Mouse (Mus musculus) myocyte (in vitro differentiated cells): ENCODE results near the gene Mtss1l. TPM values are rescaled to one million over a fixed set of nuclear protein-coding genes. Genes with fewer than 3 reads are reported as not detected.
A peak's percentile ranks its signal among the peaks of the same experiment; 100 is the strongest.

Source experiments
- H3K27me3 ChIP-seq: one replicate; pipeline ENCODE4 v1.6.1; 2011; ENCODE audit not compliant: control insufficient read depth, insufficient read depth, insufficient read length
- H3K36me3 ChIP-seq: one replicate; pipeline ENCODE4 v1.6.1; 2011; ENCODE audit not compliant: control insufficient read depth, insufficient read depth
- H3K4me2 ChIP-seq: one replicate; pipeline ENCODE4 v1.6.1; 2011; ENCODE audit warnings: low read depth, control low read depth
- H3K4me3 ChIP-seq: one replicate; pipeline ENCODE4 v1.5.1; 2011; ENCODE audit warnings: mild to moderate bottlenecking, control low read depth, moderate library complexity
- H3K79me2 ChIP-seq: one replicate; pipeline ENCODE4 v1.6.1; 2011; ENCODE audit not compliant: control insufficient read depth, insufficient read depth
- H3ac ChIP-seq: one replicate; pipeline ENCODE4 v1.6.1; 2011; ENCODE audit not compliant: control insufficient read depth, insufficient read length
- CEBPB ChIP-seq: IDR thresholded peaks from 2 replicates; pipeline ENCODE4 v1.6.1; 2011; ENCODE audit warnings: mild to moderate bottlenecking, moderate library complexity; ENCODE audit not compliant: poor library complexity, insufficient read depth, severe bottlenecking
- E2F4 ChIP-seq: IDR thresholded peaks from one replicate; pipeline ENCODE4 v1.6.1; 2011; ENCODE audit warnings: mild to moderate bottlenecking, control low read depth, moderate library complexity; ENCODE audit not compliant: insufficient read depth
- MAX ChIP-seq: IDR thresholded peaks from one replicate; pipeline ENCODE4 v1.6.1; 2011; ENCODE audit warnings: low read depth, mild to moderate bottlenecking, control low read depth
- MYOD1 ChIP-seq, 3 experiments: IDR thresholded peaks; one replicate each; pipeline ENCODE4 v1.6.1; 2011; ENCODE audit warnings: control low read depth in 2 of 3, low read depth in 2 of 3, mild to moderate bottlenecking in 2 of 3, moderate library complexity in 1 of 3; ENCODE audit not compliant: insufficient read length in 2 of 3, control insufficient read depth in 1 of 3
- MYOG ChIP-seq, 3 experiments: IDR thresholded peaks; one replicate each; pipeline ENCODE4 v1.6.1; 2011; ENCODE audit warnings: control low read depth in 2 of 3, low read depth in 2 of 3, mild to moderate bottlenecking in 2 of 3; ENCODE audit not compliant: insufficient read length in 2 of 3, control insufficient read depth in 1 of 3, insufficient read depth in 1 of 3
- POLR2A ChIP-seq: IDR thresholded peaks from one replicate; pipeline ENCODE4 v1.6.1; 2011; ENCODE audit warnings: low read depth, mild to moderate bottlenecking, control low read depth, moderate library complexity; ENCODE audit not compliant: insufficient read length
- POLR2AphosphoS2 ChIP-seq: IDR thresholded peaks from one replicate; pipeline ENCODE4 v1.6.1; 2011; ENCODE audit warnings: low read depth, control low read depth; ENCODE audit not compliant: insufficient read length
- REST ChIP-seq: IDR thresholded peaks from one replicate; pipeline ENCODE4 v1.6.1; 2011; ENCODE audit warnings: mild to moderate bottlenecking, control low read depth, moderate library complexity; ENCODE audit not compliant: insufficient read depth, insufficient read length
- SRF ChIP-seq: IDR thresholded peaks from one replicate; pipeline ENCODE4 v1.6.1; 2011; ENCODE audit warnings: low read depth; ENCODE audit not compliant: control insufficient read depth, insufficient read length
- TCF12 ChIP-seq: IDR thresholded peaks from one replicate; pipeline ENCODE4 v1.6.1; 2011; ENCODE audit warnings: mild to moderate bottlenecking, control low read depth; ENCODE audit not compliant: poor library complexity, insufficient read depth, severe bottlenecking
- TCF3 ChIP-seq: IDR thresholded peaks from one replicate; pipeline ENCODE4 v1.6.1; 2011; ENCODE audit warnings: low read depth, control low read depth; ENCODE audit not compliant: insufficient read length
- USF1 ChIP-seq: IDR thresholded peaks from one replicate; pipeline ENCODE4 v1.6.1; 2011; ENCODE audit warnings: low read depth, mild to moderate bottlenecking, control low read depth, moderate library complexity
- polyA plus RNA-seq: library from polyadenylated mRNA; unstranded; fragments of >200 nt; fragmentation: generic; extraction: Trizol; gene quantifications from one replicate; pipeline ENCODE4 v1.2.1, GENCODE M21; 2012; ENCODE audit warnings: missing spikeins

Mtss1l gene
- 108 TPM for polyA plus RNA-seq

DNA sequence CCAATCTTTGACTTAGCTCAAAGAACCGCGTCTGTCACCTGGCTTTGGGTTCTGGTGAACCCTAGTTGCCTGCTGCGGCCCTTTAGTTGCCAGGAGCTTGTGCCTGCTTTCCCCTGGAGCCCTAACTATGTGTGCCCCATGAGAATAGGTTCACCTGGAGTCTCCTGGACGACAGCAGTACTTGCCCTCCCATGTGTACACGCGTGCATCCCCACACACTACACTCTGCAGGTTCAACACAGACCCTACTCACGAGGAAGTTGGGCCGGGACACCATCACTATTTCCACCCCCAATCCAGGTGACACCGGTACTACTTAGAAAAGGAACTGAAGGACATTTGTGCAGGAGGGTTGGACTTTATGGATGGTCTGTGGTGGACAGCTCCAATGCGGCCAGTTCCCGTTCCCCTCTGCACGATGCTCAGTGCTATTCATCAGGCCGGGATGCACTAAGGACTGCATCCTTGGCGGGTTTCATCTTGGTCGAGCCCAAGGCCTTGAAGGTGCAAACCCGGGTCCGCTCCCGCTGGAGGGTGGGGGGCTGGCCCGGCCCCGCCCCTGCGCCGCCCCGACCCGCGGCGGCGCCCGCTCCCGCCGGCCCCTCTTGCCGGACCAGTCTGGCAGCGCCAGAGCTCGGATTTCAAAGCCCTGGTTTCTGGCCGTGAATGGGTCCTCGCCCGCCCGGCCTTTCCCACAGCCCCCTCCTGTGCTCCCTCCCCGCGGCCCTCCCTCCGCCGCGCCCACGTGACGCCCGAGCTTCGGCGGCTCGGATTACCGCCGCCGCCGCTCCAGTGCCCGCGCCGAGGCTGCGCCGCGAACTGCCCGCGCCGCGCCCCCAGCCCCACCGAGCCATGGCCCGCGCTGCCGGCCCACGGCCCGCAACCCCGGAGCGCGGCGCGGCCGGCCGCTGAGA is at the start of gene Mtss1l:
Mtss1l (plus strand) TSS at position 792 of the 914 bp plus-strand sequence.
- Histone ChIP-seq H3K4me2 (peak within 1 kb of the TSS; percentile 87), H3K4me3 (peak within 1 kb of the TSS; percentile 91), H3K79me2 (peaks cover 33% of the 10 kb centered on the region), H3K27me3 (no peaks in the 10 kb centered on the region), H3ac (peak within 1 kb of the TSS; percentile 91), H3K36me3 (no peaks in the 10 kb centered on the region)
- peak; percentile 28 for TF ChIP-seq REST
- TF ChIP-seq MYOD1 (IDR thresholded peaks at IDR 0.05; ENCODE audit: control insufficient read depth in 1 of 3, insufficient read length in 2 of 3, low read depth in 2 of 3): no peak
- TF ChIP-seq POLR2A: peak; percentile 66
- TF ChIP-seq USF1: peak; percentile 74
- TF ChIP-seq POLR2AphosphoS2: peak; percentile 45
- peak in 1 of 3 experiments; percentile 4 for TF ChIP-seq MYOG (IDR thresholded peaks at IDR 0.05; ENCODE audit: control insufficient read depth in 1 of 3, insufficient read depth in 1 of 3, insufficient read length in 2 of 3, low read depth in 2 of 3)

DNA sequence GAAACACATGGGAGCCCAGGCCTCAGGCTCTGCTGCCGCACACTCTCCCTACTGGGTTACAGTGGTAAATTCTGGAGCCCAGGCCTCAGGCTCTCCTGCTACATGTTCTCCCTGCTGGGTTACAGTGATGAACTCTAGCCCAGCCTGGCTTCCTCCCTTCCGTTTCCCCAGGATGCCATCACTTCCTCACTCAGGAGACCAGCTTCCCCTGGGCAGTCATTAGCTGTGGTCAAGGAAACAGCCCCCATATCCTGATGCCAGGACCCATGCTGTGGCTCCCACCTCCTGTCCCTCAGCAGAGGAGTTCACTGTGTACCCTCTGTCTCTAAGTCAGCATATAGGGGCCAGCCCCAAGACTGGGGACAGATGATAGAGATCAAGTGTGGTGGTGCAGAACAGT is 49.1 kb upstream of the Mtss1l start:
- Histone ChIP-seq H3K36me3 (no peaks in the 10 kb centered on the region), H3K4me2 (no peak overlapping the region), H3K27me3 (no peaks in the 10 kb centered on the region), H3ac (no peak overlapping the region), H3K79me2 (no peaks in the 10 kb centered on the region), H3K4me3 (no peak overlapping the region)
- TF ChIP-seq E2F4 (no peak), TCF12 (no peak), POLR2A (no peak), MYOD1 (IDR thresholded peaks at IDR 0.05; ENCODE audit: control insufficient read depth in 1 of 3, insufficient read length in 2 of 3, low read depth in 2 of 3) (no peak), TCF3 (no peak), REST (no peak), SRF (no peak), POLR2AphosphoS2 (no peak), USF1 (no peak), CEBPB (no peak)

DNA sequence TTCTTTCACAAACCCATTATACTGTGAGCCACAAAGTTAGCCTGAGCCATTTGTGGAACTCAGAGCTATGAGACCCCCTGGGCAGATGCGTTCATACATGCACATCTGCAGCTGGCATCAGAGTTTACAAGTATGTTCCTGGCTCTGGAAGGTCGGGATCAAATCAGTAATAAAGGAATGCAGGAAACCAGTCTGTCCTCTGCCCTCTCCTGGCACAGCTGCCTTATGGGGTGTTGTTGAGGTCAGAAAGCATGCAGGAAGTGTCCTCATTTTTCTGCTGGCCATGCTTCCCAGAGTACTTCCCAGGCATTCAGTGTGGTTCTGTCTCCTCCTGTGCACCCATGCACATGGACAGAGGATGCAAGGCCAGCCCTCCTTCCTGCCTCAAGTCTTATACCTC is 48.1 kb upstream of the Mtss1l start:
- Histone ChIP-seq H3K36me3 (no peaks in the 10 kb centered on the region), H3K79me2 (no peaks in the 10 kb centered on the region), H3K4me2 (no peak overlapping the region), H3K27me3 (no peaks in the 10 kb centered on the region), H3ac (no peak overlapping the region), H3K4me3 (no peak overlapping the region)
- no peak for TF ChIP-seq CEBPB
- TF ChIP-seq MYOD1 (IDR thresholded peaks at IDR 0.05; ENCODE audit: control insufficient read depth in 1 of 3, insufficient read length in 2 of 3, low read depth in 2 of 3): peak in 1 of 3 experiments; percentile 24

DNA sequence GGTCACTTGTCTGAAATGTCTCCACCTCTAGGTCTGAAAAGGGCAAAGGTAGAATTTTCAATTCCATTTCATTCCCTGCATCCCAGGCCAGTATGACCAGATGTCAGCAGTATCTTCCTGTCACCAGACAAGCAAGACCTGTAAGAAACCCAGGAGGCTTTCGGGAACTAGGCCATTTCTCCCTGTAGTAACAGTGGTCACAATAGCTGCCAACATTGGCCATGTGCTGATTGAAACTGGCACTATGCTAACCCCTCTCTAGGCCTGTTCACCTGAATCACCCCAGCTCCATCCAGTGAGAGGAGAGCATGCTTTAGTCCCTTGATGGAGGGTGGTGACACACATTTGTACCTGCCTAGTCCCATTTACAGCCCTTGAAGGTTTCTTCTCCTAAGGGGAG is 46.7 kb upstream of the Mtss1l start:
- Histone ChIP-seq H3ac (no peak overlapping the region), H3K4me3 (no peak overlapping the region), H3K27me3 (no peaks in the 10 kb centered on the region), H3K79me2 (no peaks in the 10 kb centered on the region), H3K36me3 (no peaks in the 10 kb centered on the region), H3K4me2 (no peak overlapping the region)
- TF ChIP-seq SRF: no peak
- no peak for TF ChIP-seq MYOD1 (IDR thresholded peaks at IDR 0.05; ENCODE audit: control insufficient read depth in 1 of 3, insufficient read length in 2 of 3, low read depth in 2 of 3)
- TF ChIP-seq MYOG (IDR thresholded peaks at IDR 0.05; ENCODE audit: control insufficient read depth in 1 of 3, insufficient read depth in 1 of 3, insufficient read length in 2 of 3, low read depth in 2 of 3): no peak
- no peak for TF ChIP-seq POLR2A
- TF ChIP-seq E2F4: no peak
- TF ChIP-seq TCF12: no peak
- TF ChIP-seq TCF3: no peak
- no peak for TF ChIP-seq MAX
- TF ChIP-seq POLR2AphosphoS2: no peak
- no peak for TF ChIP-seq CEBPB
- no peak for TF ChIP-seq USF1
- no peak for TF ChIP-seq REST

DNA sequence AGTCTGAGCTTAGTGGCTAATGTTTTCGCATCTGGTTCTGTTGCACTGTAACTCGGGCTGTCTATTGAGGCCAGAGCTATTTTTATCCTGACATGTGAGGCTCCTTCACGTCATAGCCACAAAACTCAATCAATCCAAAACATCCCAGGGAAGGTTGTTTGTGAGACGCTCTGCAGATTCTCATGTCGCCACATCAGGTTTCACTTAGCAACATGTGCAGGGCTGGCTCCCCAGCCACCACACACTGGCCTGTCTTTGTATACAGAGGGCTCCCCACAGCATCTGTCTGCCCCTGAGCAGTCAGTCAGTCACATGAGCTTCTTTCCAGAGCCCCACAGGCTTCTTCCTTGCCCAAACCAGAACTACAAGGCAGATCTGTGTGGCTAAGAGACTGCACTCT is 44.6 kb upstream of the Mtss1l start:
- TF ChIP-seq MYOD1 (IDR thresholded peaks at IDR 0.05; ENCODE audit: control insufficient read depth in 1 of 3, insufficient read length in 2 of 3, low read depth in 2 of 3) (peak in 2 of 3 experiments; percentile 38 to 49), MYOG (IDR thresholded peaks at IDR 0.05; ENCODE audit: control insufficient read depth in 1 of 3, insufficient read depth in 1 of 3, insufficient read length in 2 of 3, low read depth in 2 of 3) (peak in 1 of 3 experiments; percentile 78), CEBPB (no peak), SRF (no peak), TCF12 (peak; percentile 1)
- H3K27me3 ChIP-seq: no peaks in the 10 kb centered on the region
- H3K79me2 ChIP-seq: no peaks in the 10 kb centered on the region
- no peak overlapping the region for H3ac ChIP-seq
- H3K4me3 ChIP-seq: no peak overlapping the region
- H3K4me2 ChIP-seq: no peak overlapping the region
- no peaks in the 10 kb centered on the region for H3K36me3 ChIP-seq
